Mouse (Mus musculus): ENCODE measurements around the gene Mri1. TPM values are rescaled to one million over a fixed set of nuclear protein-coding genes. Genes with fewer than 3 reads are reported as not detected.
"Not testable (repeated sequence)": the region's sequence is repeated elsewhere in the genome, so short reads cannot be mapped to it uniquely, and the experiment has no call there.

Mri1 gene
- total RNA-seq (2022), result 10 to 100 TPM; 17.8 to 25.8 (median 20.0) TPM

- DNase-seq (ENCODE audit: low spot score in 2 of 2), result peak; percentile 67 to 73
These were observed at the start of gene Mri1 for GRCm38 (mm10) chr8:84256822-84257610. Gene Mri1 (minus strand): TSS chr8:84257326.

GRCm38 (mm10) chr8:84303951-84304350 lies 46.8 kb upstream of the Mri1 start:
- DNase-seq (ENCODE audit: low spot score in 2 of 2), result no peak

GRCm38 (mm10) chr8:84297029-84297785 lies 40.1 kb upstream of the Mri1 start:
- no peak for DNase-seq (ENCODE audit: low spot score in 2 of 2)

- peak in 1 of 2 experiments; percentile 57 for DNase-seq (ENCODE audit: low spot score in 2 of 2)
These were observed 34.6 kb upstream of the Mri1 start for GRCm38 (mm10) chr8:84291688-84292087.

- no peak for DNase-seq (ENCODE audit: low spot score in 2 of 2)
These were observed 34.0 kb upstream of the Mri1 start for GRCm38 (mm10) chr8:84291086-84291485.

- no peak for DNase-seq (ENCODE audit: low spot score in 2 of 2)
These were observed 31.8 kb upstream of the Mri1 start for GRCm38 (mm10) chr8:84288892-84289291.

GRCm38 (mm10) chr8:84285665-84286064 lies 28.5 kb upstream of the Mri1 start:
- not testable (repeated sequence) for DNase-seq (ENCODE audit: low spot score in 2 of 2)

- no peak for DNase-seq (ENCODE audit: low spot score in 2 of 2)
These were observed 27.5 kb upstream of the Mri1 start for GRCm38 (mm10) chr8:84284608-84285063.

GRCm38 (mm10) chr8:84280777-84281176 lies 23.7 kb upstream of the Mri1 start:
- no peak for DNase-seq (ENCODE audit: low spot score in 2 of 2)

- no peak for DNase-seq (ENCODE audit: low spot score in 2 of 2)
These were observed 19.3 kb upstream of the Mri1 start for GRCm38 (mm10) chr8:84276447-84276846.

GRCm38 (mm10) chr8:84273968-84274367 lies 16.8 kb upstream of the Mri1 start:
- no peak for DNase-seq (ENCODE audit: low spot score in 2 of 2)

GRCm38 (mm10) chr8:84272302-84272701 lies 15.2 kb upstream of the Mri1 start:
- DNase-seq (ENCODE audit: low spot score in 2 of 2), result no peak

GRCm38 (mm10) chr8:84269950-84270773 lies 13.0 kb upstream of the Mri1 start, which contains the start of gene Ccdc130:
Gene Ccdc130 (minus strand): TSS chr8:84270380.
- DNase-seq (ENCODE audit: low spot score in 2 of 2), result peak; percentile 100

GRCm38 (mm10) chr8:84261098-84261497 lies 4.0 kb upstream of the Mri1 start:
- DNase-seq (ENCODE audit: low spot score in 2 of 2), result no peak

GRCm38 (mm10) chr8:84256458-84256821 lies 686 bp downstream of the Mri1 start:
- no peak for DNase-seq (ENCODE audit: low spot score in 2 of 2)

GRCm38 (mm10) chr8:84255858-84256257 lies 1.3 kb downstream of the Mri1 start:
- DNase-seq (ENCODE audit: low spot score in 2 of 2), result no peak

GRCm38 (mm10) chr8:84249257-84250170 lies 7.6 kb downstream of the Mri1 start, which contains the start of gene D8Ertd738e:
Gene D8Ertd738e (minus strand): TSS chr8:84249719.
- DNase-seq (ENCODE audit: low spot score in 2 of 2), result peak; percentile 83 to 84

- DNase-seq (ENCODE audit: low spot score in 2 of 2), result no peak
These were observed 15.3 kb downstream of the Mri1 start for GRCm38 (mm10) chr8:84241821-84242220.

- DNase-seq (ENCODE audit: low spot score in 2 of 2), result no peak
These were observed 16.0 kb downstream of the Mri1 start for GRCm38 (mm10) chr8:84241167-84241566.

GRCm38 (mm10) chr8:84237542-84238229 lies 19.4 kb downstream of the Mri1 start:
- DNase-seq (ENCODE audit: low spot score in 2 of 2), result no peak
